Mouse (Mus musculus) brain, embryonic 14.5 days (tissue): ENCODE measurements around the gene March9.

Experiments used
- CTCF ChIP-seq: fragments of 200-500 bp; IDR thresholded peaks from 2 replicates; pipeline ENCODE4 v1.5.1; 2012; ENCODE audit warnings: inconsistent platforms, mild to moderate bottlenecking, moderate library complexity, borderline replicate concordance; ENCODE audit not compliant: insufficient read depth, insufficient read length; ENCODE audit errors: extremely low read depth
- POLR2A ChIP-seq: fragments of 200-500 bp; IDR thresholded peaks from 2 replicates; pipeline ENCODE4 v1.6.1; 2012; ENCODE audit warnings: mild to moderate bottlenecking, inconsistent platforms, borderline replicate concordance; ENCODE audit not compliant: poor library complexity, insufficient read depth, insufficient read length, severe bottlenecking; ENCODE audit errors: extremely low read depth

DNA sequence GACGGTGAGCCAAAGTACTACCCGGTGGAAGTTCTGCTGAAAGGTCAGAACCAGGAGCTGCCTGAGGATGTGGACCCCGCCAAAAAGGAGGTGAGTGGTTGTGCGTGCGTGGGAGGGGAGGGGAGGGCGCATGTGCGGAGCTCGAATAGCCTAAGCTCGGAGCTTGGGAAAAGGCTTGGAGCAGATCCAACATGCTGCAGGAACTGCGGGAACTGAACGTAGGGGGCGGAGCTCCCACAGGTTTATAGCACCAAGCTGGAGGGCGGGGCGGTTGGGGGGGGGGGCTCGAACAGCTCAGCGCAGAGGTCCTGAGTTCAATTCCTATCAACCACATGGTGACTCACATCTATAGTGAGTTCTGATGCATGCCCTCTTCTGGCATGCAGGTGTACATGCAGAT lies 41.6 kb downstream of the March9 start:
- TF ChIP-seq CTCF = no peak
- no peak for TF ChIP-seq POLR2A
